ENCODE assay signal across 15 mouse cellular contexts in genomic region chr1:191023806-191024205, GRCm38 (mm10). TPM values are rescaled to one million over a fixed set of nuclear protein-coding genes. Genes with fewer than 3 reads are reported as not detected.
"Had no signal": no experiment of that assay in that cellular context is flagged by ENCODE, and none has a peak within 500 bp of the region (broad histone marks: within the 10 kb centered on the region; RNA-seq: fewer than 3 reads in every experiment).

No protein-coding gene starts in this region.

RNA-seq across cellular contexts. Expression of gene Spata45, which starts 12.6 kb away (rescaled TPM):
- total RNA-seq: megakaryocyte progenitor cell, adult 5-6 weeks; midbrain, postnatal 0 days; monocyte, adult 5-6 weeks had no signal
- polyA plus RNA-seq: liver, embryonic 15.5 days; liver, postnatal 0 days; lung, adult 2 months; lung, embryonic 15.5 days; midbrain, embryonic 11.5 days; midbrain, embryonic 13.5 days; midbrain, embryonic 15.5 days; midbrain, postnatal 0 days; neural tube, embryonic 15.5 days; small intestine, adult 2 months; stomach, embryonic 14.5 days; stomach, embryonic 16.5 days; thymus, postnatal 0 days had no signal

RNA-seq across cellular contexts. Expression of gene Vash2, which starts 44.7 kb away (rescaled TPM):
- total RNA-seq: monocyte, adult 5-6 weeks had no signal
